Mouse (Mus musculus) olfactory bulb, adult 2 months (tissue): ENCODE measurements around the gene Grn.

Experiments used
- CTCF ChIP-seq: fragments of 200-500 bp; IDR thresholded peaks from 2 replicates; pipeline ENCODE4 v1.5.1; 2012; ENCODE audit warnings: low read depth, mild to moderate bottlenecking, low read length, moderate library complexity; ENCODE audit not compliant: insufficient read depth
- POLR2A ChIP-seq: fragments of 200-500 bp; IDR thresholded peaks from 2 replicates; pipeline ENCODE4 v1.6.1; 2012; ENCODE audit warnings: mild to moderate bottlenecking, low read depth, low read length, moderate library complexity; ENCODE audit not compliant: insufficient read depth

- TF ChIP-seq CTCF: no peak
- no peak for TF ChIP-seq POLR2A
Measured at GRCm38 (mm10) chr11:102444781-102445180, 14.7 kb downstream of the Grn start.
